Mouse (Mus musculus) lung, adult 2 months (tissue): ENCODE measurements around the gene Nuf2.

Experiments used
- CTCF ChIP-seq: fragments of 200-500 bp; IDR thresholded peaks from 2 replicates; pipeline ENCODE4 v1.5.1; 2011; ENCODE audit warnings: mild to moderate bottlenecking, low read length, control low read depth; ENCODE audit not compliant: insufficient read depth
- POLR2A ChIP-seq: fragments of 200-500 bp; IDR thresholded peaks from 2 replicates; pipeline ENCODE4 v1.6.1; 2011; ENCODE audit warnings: low read depth, mild to moderate bottlenecking, control low read depth, low read length, borderline replicate concordance; ENCODE audit errors: extremely low read depth

GRCm38 (mm10) chr1:169579572-169579971 is 48.3 kb upstream of the Nuf2 start:
- TF ChIP-seq CTCF (no peak), POLR2A (no peak)
